Mouse (Mus musculus) myocyte (in vitro differentiated cells): Measurements from ENCODE around the gene Slu7. TPM values are rescaled to one million over a fixed set of nuclear protein-coding genes. Genes with fewer than 3 reads are reported as not detected.

ENCODE experiments used
- H3K27me3 ChIP-seq: one replicate; pipeline ENCODE4 v1.6.1; 2011; ENCODE audit not compliant: control insufficient read depth, insufficient read depth, insufficient read length
- H3K36me3 ChIP-seq: one replicate; pipeline ENCODE4 v1.6.1; 2011; ENCODE audit not compliant: control insufficient read depth, insufficient read depth
- H3K4me2 ChIP-seq: one replicate; pipeline ENCODE4 v1.6.1; 2011; ENCODE audit warnings: low read depth, control low read depth
- H3K4me3 ChIP-seq: one replicate; pipeline ENCODE4 v1.5.1; 2011; ENCODE audit warnings: mild to moderate bottlenecking, control low read depth, moderate library complexity
- H3K79me2 ChIP-seq: one replicate; pipeline ENCODE4 v1.6.1; 2011; ENCODE audit not compliant: control insufficient read depth, insufficient read depth
- H3ac ChIP-seq: one replicate; pipeline ENCODE4 v1.6.1; 2011; ENCODE audit not compliant: control insufficient read depth, insufficient read length
- CEBPB ChIP-seq: IDR thresholded peaks from 2 replicates; pipeline ENCODE4 v1.6.1; 2011; ENCODE audit warnings: mild to moderate bottlenecking, moderate library complexity; ENCODE audit not compliant: poor library complexity, insufficient read depth, severe bottlenecking
- E2F4 ChIP-seq: IDR thresholded peaks from one replicate; pipeline ENCODE4 v1.6.1; 2011; ENCODE audit warnings: mild to moderate bottlenecking, control low read depth, moderate library complexity; ENCODE audit not compliant: insufficient read depth
- MAX ChIP-seq: IDR thresholded peaks from one replicate; pipeline ENCODE4 v1.6.1; 2011; ENCODE audit warnings: low read depth, mild to moderate bottlenecking, control low read depth
- MYOD1 ChIP-seq, 3 experiments: IDR thresholded peaks; one replicate each; pipeline ENCODE4 v1.6.1; 2011; ENCODE audit warnings: control low read depth in 2 of 3, low read depth in 2 of 3, mild to moderate bottlenecking in 2 of 3, moderate library complexity in 1 of 3; ENCODE audit not compliant: insufficient read length in 2 of 3, control insufficient read depth in 1 of 3
- MYOG ChIP-seq, 3 experiments: IDR thresholded peaks; one replicate each; pipeline ENCODE4 v1.6.1; 2011; ENCODE audit warnings: control low read depth in 2 of 3, low read depth in 2 of 3, mild to moderate bottlenecking in 2 of 3; ENCODE audit not compliant: insufficient read length in 2 of 3, control insufficient read depth in 1 of 3, insufficient read depth in 1 of 3
- POLR2A ChIP-seq: IDR thresholded peaks from one replicate; pipeline ENCODE4 v1.6.1; 2011; ENCODE audit warnings: low read depth, mild to moderate bottlenecking, control low read depth, moderate library complexity; ENCODE audit not compliant: insufficient read length
- POLR2AphosphoS2 ChIP-seq: IDR thresholded peaks from one replicate; pipeline ENCODE4 v1.6.1; 2011; ENCODE audit warnings: low read depth, control low read depth; ENCODE audit not compliant: insufficient read length
- REST ChIP-seq: IDR thresholded peaks from one replicate; pipeline ENCODE4 v1.6.1; 2011; ENCODE audit warnings: mild to moderate bottlenecking, control low read depth, moderate library complexity; ENCODE audit not compliant: insufficient read depth, insufficient read length
- SRF ChIP-seq: IDR thresholded peaks from one replicate; pipeline ENCODE4 v1.6.1; 2011; ENCODE audit warnings: low read depth; ENCODE audit not compliant: control insufficient read depth, insufficient read length
- TCF12 ChIP-seq: IDR thresholded peaks from one replicate; pipeline ENCODE4 v1.6.1; 2011; ENCODE audit warnings: mild to moderate bottlenecking, control low read depth; ENCODE audit not compliant: poor library complexity, insufficient read depth, severe bottlenecking
- TCF3 ChIP-seq: IDR thresholded peaks from one replicate; pipeline ENCODE4 v1.6.1; 2011; ENCODE audit warnings: low read depth, control low read depth; ENCODE audit not compliant: insufficient read length
- USF1 ChIP-seq: IDR thresholded peaks from one replicate; pipeline ENCODE4 v1.6.1; 2011; ENCODE audit warnings: low read depth, mild to moderate bottlenecking, control low read depth, moderate library complexity
- polyA plus RNA-seq: library from polyadenylated mRNA; unstranded; fragments of >200 nt; fragmentation: generic; extraction: Trizol; gene quantifications from one replicate; pipeline ENCODE4 v1.2.1, GENCODE M21; 2012; ENCODE audit warnings: missing spikeins

Slu7 gene
- polyA plus RNA-seq, 1 experiment: 22.0 TPM

DNA sequence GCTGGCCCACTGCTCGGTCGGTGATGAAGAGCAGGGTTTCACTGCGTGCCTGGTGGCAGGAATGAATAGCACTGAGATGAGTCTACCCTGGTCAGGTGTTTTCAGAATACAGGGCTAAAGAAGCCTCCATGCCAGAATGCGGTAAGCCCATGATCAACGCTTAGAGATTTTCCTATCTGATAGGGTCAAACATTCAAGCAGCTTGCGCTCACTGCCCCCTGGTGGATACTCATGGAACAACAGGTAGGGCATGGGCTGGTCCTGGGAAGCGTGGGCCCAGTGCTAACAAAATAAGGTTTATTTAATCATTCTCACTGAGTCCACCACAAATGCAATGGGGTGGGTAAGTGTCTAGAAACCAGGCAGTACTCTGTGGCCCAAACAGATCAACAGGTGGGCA lies 59.1 kb downstream of the Slu7 start:
- Histone ChIP-seq H3K27me3 (peaks cover 6% of the 10 kb centered on the region), H3K4me2 (no peak overlapping the region), H3ac (no peak overlapping the region), H3K79me2 (no peaks in the 10 kb centered on the region), H3K36me3 (no peaks in the 10 kb centered on the region), H3K4me3 (no peak overlapping the region)
- TF ChIP-seq POLR2AphosphoS2 (no peak), MYOG (IDR thresholded peaks at IDR 0.05; ENCODE audit: control insufficient read depth in 1 of 3, insufficient read depth in 1 of 3, insufficient read length in 2 of 3, low read depth in 2 of 3) (no peak), REST (no peak), SRF (no peak), USF1 (no peak)

DNA sequence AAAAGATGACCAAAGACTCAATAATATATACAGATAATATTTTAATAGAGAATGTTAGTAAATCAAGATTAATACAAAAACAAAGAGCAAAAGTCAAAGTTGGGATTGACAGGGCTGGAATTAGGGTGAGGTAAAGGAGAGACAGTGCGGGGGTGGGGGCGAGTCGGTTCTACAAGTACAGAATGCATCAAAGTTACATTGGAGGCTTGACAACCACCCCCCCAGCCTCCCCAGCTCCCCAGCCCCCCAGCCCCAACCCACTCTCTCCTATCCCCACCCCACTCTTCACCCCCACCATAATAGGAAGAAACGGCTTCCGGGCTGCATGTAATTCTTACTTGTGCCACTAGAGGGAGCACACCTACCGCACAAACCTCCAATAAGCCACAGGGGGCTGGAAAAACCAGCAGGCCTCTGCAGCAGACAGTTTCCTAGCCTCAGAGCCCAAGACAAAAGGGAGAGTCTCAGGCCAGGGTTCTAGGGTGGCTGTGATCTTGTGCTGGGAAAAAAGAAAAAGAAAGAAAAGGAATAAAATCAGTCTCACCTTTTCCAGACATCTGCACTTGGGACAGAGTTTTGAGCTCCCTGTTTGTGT lies 60.4 kb downstream of the Slu7 start:
- Histone ChIP-seq H3K4me3 (no peak overlapping the region), H3K27me3 (peaks cover 6% of the 10 kb centered on the region), H3ac (no peak overlapping the region), H3K4me2 (no peak overlapping the region), H3K79me2 (no peaks in the 10 kb centered on the region), H3K36me3 (no peaks in the 10 kb centered on the region)
- TF ChIP-seq SRF (no peak), USF1 (no peak), E2F4 (no peak), POLR2AphosphoS2 (no peak), MYOG (IDR thresholded peaks at IDR 0.05; ENCODE audit: control insufficient read depth in 1 of 3, insufficient read depth in 1 of 3, insufficient read length in 2 of 3, low read depth in 2 of 3) (no peak), POLR2A (no peak), REST (no peak), TCF12 (no peak), TCF3 (no peak), MYOD1 (IDR thresholded peaks at IDR 0.05; ENCODE audit: control insufficient read depth in 1 of 3, insufficient read length in 2 of 3, low read depth in 2 of 3) (no peak), MAX (no peak), CEBPB (no peak)

DNA sequence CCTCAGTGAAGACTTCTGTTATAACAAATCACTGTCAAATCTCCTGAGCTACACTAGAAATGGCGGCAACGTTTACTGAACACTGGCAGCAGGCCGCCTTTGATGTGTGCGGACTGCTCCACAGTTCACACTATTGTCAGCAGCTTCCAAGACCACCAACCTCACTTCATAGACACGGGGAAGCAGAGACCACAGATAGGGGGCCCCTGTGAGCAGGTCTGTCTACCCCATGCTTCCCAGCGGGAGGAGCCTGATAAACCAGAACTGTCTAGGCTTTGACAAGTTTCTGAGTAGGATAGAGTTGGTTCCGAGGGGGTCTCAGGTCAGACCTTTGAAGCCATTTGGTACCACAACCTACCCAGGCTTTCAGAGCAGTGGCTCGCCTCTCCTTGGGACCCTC lies 61.5 kb downstream of the Slu7 start:
- no peaks in the 10 kb centered on the region for H3K36me3 ChIP-seq
- H3K4me2 ChIP-seq: no peak overlapping the region
- H3K79me2 ChIP-seq: no peaks in the 10 kb centered on the region
- TF ChIP-seq SRF: no peak
- TF ChIP-seq USF1: no peak
- no peak for TF ChIP-seq POLR2A
- TF ChIP-seq REST: no peak
- no peak for TF ChIP-seq POLR2AphosphoS2
- no peak for TF ChIP-seq MAX
- no peak for TF ChIP-seq TCF12
- no peak for TF ChIP-seq MYOG (IDR thresholded peaks at IDR 0.05; ENCODE audit: control insufficient read depth in 1 of 3, insufficient read depth in 1 of 3, insufficient read length in 2 of 3, low read depth in 2 of 3)
- no peak for TF ChIP-seq CEBPB
- no peak for TF ChIP-seq TCF3
- TF ChIP-seq E2F4: no peak
- peaks cover 6% of the 10 kb centered on the region for H3K27me3 ChIP-seq
- no peak overlapping the region for H3K4me3 ChIP-seq
- H3ac ChIP-seq: no peak overlapping the region

DNA sequence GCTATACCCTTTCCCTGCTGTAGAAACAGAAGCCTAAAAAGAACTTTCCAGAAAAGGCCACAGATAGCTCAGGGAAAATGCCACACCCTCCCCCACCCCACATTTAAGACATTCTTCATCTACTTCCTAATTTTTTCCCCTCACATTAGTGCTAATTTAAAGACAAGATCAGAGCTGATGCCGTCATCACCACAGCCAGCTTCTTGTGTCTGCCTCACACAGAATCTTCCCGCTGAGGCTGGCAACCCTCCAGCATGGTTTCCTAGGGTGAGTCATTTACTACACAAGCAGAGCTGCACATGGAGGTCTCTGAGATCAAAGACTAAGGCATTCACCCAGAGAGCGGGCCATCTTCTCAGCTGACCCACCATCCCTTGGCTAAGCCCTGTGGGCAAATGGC lies 62.0 kb downstream of the Slu7 start:
- peaks cover 6% of the 10 kb centered on the region for H3K27me3 ChIP-seq
- no peak overlapping the region for H3K4me2 ChIP-seq
- TF ChIP-seq SRF (no peak), MYOG (IDR thresholded peaks at IDR 0.05; ENCODE audit: control insufficient read depth in 1 of 3, insufficient read depth in 1 of 3, insufficient read length in 2 of 3, low read depth in 2 of 3) (no peak), E2F4 (no peak), MYOD1 (IDR thresholded peaks at IDR 0.05; ENCODE audit: control insufficient read depth in 1 of 3, insufficient read length in 2 of 3, low read depth in 2 of 3) (no peak), POLR2A (no peak), TCF12 (no peak), USF1 (no peak), TCF3 (no peak), REST (no peak), MAX (no peak), POLR2AphosphoS2 (no peak), CEBPB (no peak)

More for the DNA sequence above, 62.0 kb downstream of the Slu7 start:
- Histone ChIP-seq H3ac (no peak overlapping the region), H3K4me3 (no peak overlapping the region), H3K36me3 (no peaks in the 10 kb centered on the region), H3K79me2 (no peaks in the 10 kb centered on the region)

Other genes starting within 250 kb of the Slu7 start
- gene Pttg1, start 7.5 kb upstream of the Slu7 start, polyA plus RNA-seq: 105 TPM
- not detected for gene C1qtnf2, start 40.5 kb downstream of the Slu7 start, polyA plus RNA-seq
- gene Ccnjl, start 95.0 kb downstream of the Slu7 start, polyA plus RNA-seq: 0.14 TPM
- not detected for gene 4933415A04Rik, start 153.3 kb downstream of the Slu7 start, polyA plus RNA-seq
- not detected for gene Fabp6, start 167.8 kb downstream of the Slu7 start, polyA plus RNA-seq
- 4.9 TPM for gene Pwwp2a, start 248.3 kb downstream of the Slu7 start, polyA plus RNA-seq